ENCODE assay signal across 20 mouse cellular contexts in the genomic region with DNA sequence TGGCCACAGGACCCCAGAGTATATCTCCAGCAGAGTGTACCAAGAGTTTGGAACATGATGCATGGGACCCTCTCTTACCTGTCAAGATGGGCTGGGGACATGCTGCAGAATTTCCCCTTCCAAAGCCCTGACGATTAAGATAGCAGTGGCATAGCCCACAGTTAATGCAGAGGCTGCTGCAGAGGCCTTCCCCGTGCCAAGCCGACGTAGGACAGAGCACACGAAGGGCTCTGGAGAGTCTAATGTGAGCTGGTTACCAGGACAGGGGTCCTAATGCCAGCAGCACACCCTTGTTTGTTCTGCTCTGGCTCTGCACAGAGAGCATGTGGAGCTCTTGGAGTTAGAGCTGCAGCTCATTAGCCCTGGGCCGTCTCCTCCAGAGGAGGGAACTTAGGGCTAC. TPM values are rescaled to one million over a fixed set of nuclear protein-coding genes. Genes with fewer than 3 reads are reported as not detected.
DNase-seq lines count a peak whose midpoint lies in the region; ATAC-seq and TF ChIP-seq lines count a peak whose summit lies in the region.
"Had no signal": no experiment of that assay in that cellular context is flagged by ENCODE, and none has a peak within 500 bp of the region (broad histone marks: within the 10 kb centered on the region; RNA-seq: fewer than 3 reads in every experiment).

No protein-coding gene starts in this region.

- ATAC-seq in forebrain, embryonic 11.5 days (replicated peaks; ENCODE audit: low FRiP score): 0 out of 2 replicates have a peak, but pooled peaks have one; percentile 2
- ATAC-seq in forebrain, postnatal 0 days: peak; percentile 9; the same call in 1 of the 2 replicates
- ATAC-seq in neural tube, embryonic 13.5 days (ENCODE audit: low read depth): no peak

- no peak for TF ChIP-seq POLR2A in thymus, adult 2 months (IDR thresholded peaks at IDR 0.05; ENCODE audit: control insufficient read depth, extremely low read depth, insufficient read depth, low read length, poor library complexity)

- H3K4me1 ChIP-seq in forebrain, embryonic 11.5 days (replicated peaks; ENCODE audit: control insufficient read depth, insufficient read depth, low read length): peaks cover 26% of the 10 kb centered on the region
- peaks cover 11% of the 10 kb centered on the region; the same call in 1 of the 2 replicates for H3K4me1 ChIP-seq in forebrain, postnatal 0 days (ENCODE audit: insufficient read depth)
- peaks cover 76% of the 10 kb centered on the region for H3K4me1 ChIP-seq in midbrain, embryonic 10.5 days
- H3K4me1 ChIP-seq in neural tube, embryonic 13.5 days (replicated peaks): peaks cover 48% of the 10 kb centered on the region
- no peaks in the 10 kb centered on the region for H3K4me1 ChIP-seq in thymus, adult 2 months (replicated peaks; ENCODE audit: control insufficient read depth, insufficient read depth, low read length)

- no peaks in the 10 kb centered on the region for H3K9me3 ChIP-seq in forebrain, embryonic 11.5 days (ENCODE audit: control insufficient read depth, low read length)
- no peaks in the 10 kb centered on the region for H3K9me3 ChIP-seq in forebrain, postnatal 0 days (ENCODE audit: low read length)
- H3K9me3 ChIP-seq in midbrain, embryonic 10.5 days (replicated peaks): peaks cover 10% of the 10 kb centered on the region
- 0 out of 2 replicates have a peak, but pooled peaks cover 7% of the 10 kb centered on the region for H3K9me3 ChIP-seq in neural tube, embryonic 13.5 days

- H3K9ac ChIP-seq in forebrain, embryonic 11.5 days (ENCODE audit: low read length): peak overlapping the region; percentile 74
- H3K9ac ChIP-seq in forebrain, postnatal 0 days: no peak overlapping the region
- peak overlapping the region; percentile 12; the same call in 1 of the 2 replicates for H3K9ac ChIP-seq in neural tube, embryonic 13.5 days
- H3K9ac ChIP-seq: heart, embryonic 12.5 days; lung, embryonic 14.5 days had no signal

- H3K4me2 ChIP-seq in forebrain, embryonic 11.5 days (ENCODE audit: low read depth, low read length, severe bottlenecking): peak overlapping the region; percentile 83
- H3K4me2 ChIP-seq in forebrain, postnatal 0 days (ENCODE audit: low read depth): peak overlapping the region; percentile 75; the same call in 1 of the 2 replicates
- H3K4me2 ChIP-seq in neural tube, embryonic 13.5 days: peak overlapping the region; percentile 59
- H3K4me2 ChIP-seq: heart, embryonic 12.5 days; lung, embryonic 14.5 days had no signal

- no peaks in the 10 kb centered on the region for H3K36me3 ChIP-seq in forebrain, embryonic 11.5 days (ENCODE audit: control insufficient read depth, insufficient read depth, low read length)
- H3K36me3 ChIP-seq in forebrain, postnatal 0 days (ENCODE audit: insufficient read depth): no peaks in the 10 kb centered on the region
- H3K36me3 ChIP-seq in midbrain, embryonic 10.5 days: peaks cover 30% of the 10 kb centered on the region
- no peaks in the 10 kb centered on the region for H3K36me3 ChIP-seq in neural tube, embryonic 13.5 days
- H3K36me3 ChIP-seq in thymus, adult 2 months (ENCODE audit: control insufficient read depth, insufficient read depth, low read length): no peaks in the 10 kb centered on the region
- H3K36me3 ChIP-seq: heart, embryonic 12.5 days had no signal

- WGBS in forebrain, embryonic 11.5 days: 68% methylated on average over 6 of the region's 6 CpGs
- 41% methylated on average over 6 of the region's 6 CpGs for WGBS in forebrain, postnatal 0 days
- WGBS in midbrain, embryonic 10.5 days: 58% methylated on average over 6 of the region's 6 CpGs
- 40% methylated on average over 6 of the region's 6 CpGs for WGBS in neural tube, embryonic 13.5 days
- WGBS in thymus, adult 2 months: 89% methylated on average over 6 of the region's 6 CpGs

- no peak for TF ChIP-seq CTCF in forebrain, postnatal 0 days (IDR thresholded peaks at IDR 0.05; ENCODE audit: low read depth)
- no peak for TF ChIP-seq CTCF in thymus, adult 2 months (IDR thresholded peaks at IDR 0.05; ENCODE audit: borderline replicate concordance, control insufficient read depth, extremely low read depth, insufficient read depth, low read length, poor library complexity)

- no peak for DNase-seq in forebrain, embryonic 11.5 days (ENCODE audit: low spot score)
- DNase-seq in forebrain, postnatal 0 days: no peak
- DNase-seq in midbrain, embryonic 10.5 days (ENCODE audit: low spot score): no peak
- DNase-seq in thymus, adult 2 months: no peak
- no peak for DNase-seq in ovary, postnatal 10 days (ENCODE audit: low spot score)
- DNase-seq in spleen, postnatal 10 days (ENCODE audit: low spot score in 2 of 2): no peak
- DNase-seq: gastrocnemius, postnatal 36 days; heart, postnatal 36 days; kidney, adult 11 months; kidney, postnatal 25 days; layer of hippocampus, postnatal 36 days had no signal

- peak overlapping the region; percentile 45 for H3K4me3 ChIP-seq in forebrain, embryonic 11.5 days (ENCODE audit: low read depth, low read length)
- H3K4me3 ChIP-seq in forebrain, postnatal 0 days (ENCODE audit: low read depth, low read length): no peak overlapping the region
- peak overlapping the region; percentile 56 for H3K4me3 ChIP-seq in midbrain, embryonic 10.5 days
- no peak overlapping the region for H3K4me3 ChIP-seq in neural tube, embryonic 13.5 days
- no peak overlapping the region for H3K4me3 ChIP-seq in thymus, adult 2 months (ENCODE audit: control insufficient read depth, insufficient read depth, low read length)
- H3K4me3 ChIP-seq: heart, embryonic 12.5 days had no signal

- H3K27me3 ChIP-seq in forebrain, embryonic 11.5 days (ENCODE audit: control insufficient read depth, insufficient read depth, low read length): no peaks in the 10 kb centered on the region; the same call in 1 of the 2 replicates
- H3K27me3 ChIP-seq in forebrain, postnatal 0 days (ENCODE audit: insufficient read depth, low read length): no peaks in the 10 kb centered on the region
- H3K27me3 ChIP-seq in midbrain, embryonic 10.5 days (ENCODE audit: low read depth, poor library complexity, severe bottlenecking): peaks cover 60% of the 10 kb centered on the region
- H3K27me3 ChIP-seq in neural tube, embryonic 13.5 days: peaks cover 35% of the 10 kb centered on the region
- no peaks in the 10 kb centered on the region; the same call in 1 of the 2 replicates for H3K27me3 ChIP-seq in thymus, adult 2 months (ENCODE audit: control insufficient read depth, insufficient read depth, low read length)

- H3K27ac ChIP-seq in forebrain, embryonic 11.5 days (ENCODE audit: low read depth, low read length): peak overlapping the region; percentile 98
- no peak overlapping the region for H3K27ac ChIP-seq in forebrain, postnatal 0 days (ENCODE audit: low read depth, low read length)
- peak overlapping the region; percentile 93 for H3K27ac ChIP-seq in midbrain, embryonic 10.5 days (replicated peaks)
- H3K27ac ChIP-seq in neural tube, embryonic 13.5 days (replicated peaks): peak overlapping the region; percentile 89
- no peak overlapping the region for H3K27ac ChIP-seq in thymus, adult 2 months (ENCODE audit: control insufficient read depth, insufficient read depth, low read length)
- H3K27ac ChIP-seq: macrophage had no signal

RNA-seq across cellular contexts. Expression of gene Fam181a, which starts 2.5 kb away (rescaled TPM):
- polyA plus RNA-seq in forebrain, embryonic 11.5 days (2014; fragmentation: Nextera tagmentation; extraction: Ambion mirVana): 27.3 and 28.5 TPM in 2 replicates
- 10.0 and 10.7 TPM in 2 replicates for total RNA-seq in forebrain, postnatal 0 days (2014; rRNA removed)
- polyA plus RNA-seq in forebrain, postnatal 0 days (2015; fragmentation: Nextera tagmentation; extraction: Ambion mirVana): 6.9 and 9.1 TPM in 2 replicates
- polyA plus RNA-seq in midbrain, embryonic 10.5 days (2016; fragmentation: Nextera tagmentation; extraction: Ambion mirVana): 52.7 and 54.9 TPM in 2 replicates
- polyA plus RNA-seq in neural tube, embryonic 13.5 days (2015; fragmentation: Nextera tagmentation; extraction: Ambion mirVana): 8.5 and 10.3 TPM in 2 replicates
- polyA plus RNA-seq in thymus, adult 2 months (2012; rRNA removed): not detected in 2 replicates
- total RNA-seq: adrenal gland, adult 18-20 months; ES-E14; gastrocnemius, postnatal 36 days; heart, postnatal 36 days; liver, adult 2 months had no signal
- polyA plus RNA-seq: embryonic facial prominence, embryonic 14.5 days; liver, adult 2 months; macrophage; stomach, embryonic 14.5 days had no signal

RNA-seq across cellular contexts. Expression of gene Asb2, which starts 42.5 kb away (rescaled TPM):
- polyA plus RNA-seq in forebrain, embryonic 11.5 days (2014; fragmentation: Nextera tagmentation; extraction: Ambion mirVana): 0.35 and 0.40 TPM in 2 replicates
- total RNA-seq in forebrain, postnatal 0 days (2014; rRNA removed): 1.6 and 2.1 TPM in 2 replicates
- polyA plus RNA-seq in forebrain, postnatal 0 days (2015; fragmentation: Nextera tagmentation; extraction: Ambion mirVana): 1.5 and 1.6 TPM in 2 replicates
- polyA plus RNA-seq in midbrain, embryonic 10.5 days (2016; fragmentation: Nextera tagmentation; extraction: Ambion mirVana): 0.53 and 0.83 TPM in 2 replicates
- polyA plus RNA-seq in neural tube, embryonic 13.5 days (2015; fragmentation: Nextera tagmentation; extraction: Ambion mirVana): 1.6 and 1.9 TPM in 2 replicates
- polyA plus RNA-seq in thymus, adult 2 months (2012; rRNA removed): 31.8 and 64.7 TPM in 2 replicates

Comparison
In these comparisons a context has a peak if more than half of its experiments do, and no peak if none do; other contexts are left out.
1. H3K27ac ChIP-seq: peak in forebrain, embryonic 11.5 days (single experiment), midbrain, embryonic 10.5 days (single experiment) and neural tube, embryonic 13.5 days (single experiment); none in forebrain, postnatal 0 days (single experiment) and thymus, adult 2 months (single experiment).
2. H3K4me3 ChIP-seq: peak in forebrain, embryonic 11.5 days (single experiment) and midbrain, embryonic 10.5 days (single experiment); none in forebrain, postnatal 0 days (single experiment), neural tube, embryonic 13.5 days (single experiment) and thymus, adult 2 months (single experiment).
3. RNA of gene Asb2, which starts 42.5 kb away (polyA plus RNA-seq): 31.8 to 64.7 TPM in thymus, adult 2 months; 1.6 to 1.9 TPM in neural tube, embryonic 13.5 days, 1.5 to 1.6 TPM in forebrain, postnatal 0 days, 0.53 to 0.83 TPM in midbrain, embryonic 10.5 days and 0.35 to 0.40 TPM in forebrain, embryonic 11.5 days; every median in the first group is over 10 times any median in the second.
4. Peak in every context shown above with its lines, with median percentiles within 50 percentile points of each other: H3K4me2 ChIP-seq.